Mouse (Mus musculus) urinary bladder, postnatal 14 days (tissue): Measurements from ENCODE around the gene Cyp2c37.
"Not testable (repeated sequence)": the region's sequence is repeated elsewhere in the genome, so short reads cannot be mapped to it uniquely, and the experiment has no call there.

ENCODE experiments used
- DNase-seq: peaks from one replicate; pipeline ENCODE4 v3.0.0; 2021; ENCODE audit warnings: low spot score

Gene Cyp2c37

DNA sequence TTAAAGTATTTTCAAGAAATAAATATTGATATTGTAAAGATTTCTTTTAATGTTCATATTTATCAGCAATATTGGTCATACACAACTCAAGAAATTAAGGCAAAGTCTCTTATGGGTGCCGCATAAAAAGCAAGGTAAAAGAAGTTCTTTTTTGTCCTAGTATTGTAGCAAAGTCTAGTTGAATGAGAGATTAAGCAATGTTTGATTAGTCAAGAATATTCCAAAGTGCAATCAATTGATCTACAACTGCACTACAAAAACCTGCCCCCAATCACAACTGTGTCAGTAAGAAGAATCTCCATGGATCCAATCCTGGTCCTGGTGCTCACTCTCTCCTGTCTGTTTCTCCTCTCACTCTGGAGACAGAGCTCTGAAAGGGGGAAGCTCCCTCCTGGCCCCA, at the start of gene Cyp2c37:
Gene Cyp2c37, plus strand, starts transcription at position 285 of the 400 bp plus-strand sequence.
- not testable (repeated sequence) for DNase-seq

DNA sequence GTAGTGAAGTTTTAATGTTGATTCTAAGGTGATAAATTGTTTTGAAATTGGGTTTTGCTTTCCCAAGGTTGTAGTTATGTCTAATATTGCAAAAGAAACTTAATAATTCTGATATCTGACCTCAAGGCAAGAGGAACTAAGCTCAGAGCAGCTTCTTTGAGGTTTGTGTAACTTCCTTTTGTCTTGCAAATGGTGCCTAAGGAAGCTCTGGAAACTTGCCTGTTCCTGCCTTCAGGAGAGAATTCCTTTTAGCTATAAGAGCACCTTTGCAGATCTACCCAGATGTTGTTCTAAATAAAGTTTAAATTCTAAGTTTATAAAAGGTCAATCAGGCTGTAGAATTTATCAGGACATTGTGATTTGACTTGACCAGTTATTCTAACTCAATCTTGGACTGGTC, 31.4 kb upstream of the Cyp2c37 start:
- not testable (repeated sequence) for DNase-seq

DNA sequence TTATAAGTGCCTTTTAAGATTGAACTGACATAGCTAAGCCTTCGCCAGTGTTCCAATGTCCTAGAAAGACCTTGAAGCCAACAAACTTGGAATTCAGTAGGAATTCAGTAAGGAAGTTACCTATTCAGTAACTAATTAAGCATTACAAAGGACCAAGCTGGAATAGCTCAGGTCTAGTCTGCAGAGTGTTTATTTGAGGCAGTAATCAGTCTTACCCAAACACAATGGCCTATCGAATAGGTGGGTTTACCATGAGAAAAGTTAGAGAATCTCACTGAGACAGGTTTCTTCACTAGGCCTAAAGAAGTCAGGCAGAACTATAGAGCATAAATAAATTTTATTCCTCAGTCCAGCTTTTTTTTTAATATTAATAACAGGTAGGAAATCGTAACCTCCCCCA, 21.1 kb upstream of the Cyp2c37 start:
- DNase-seq, result not testable (repeated sequence)

DNA sequence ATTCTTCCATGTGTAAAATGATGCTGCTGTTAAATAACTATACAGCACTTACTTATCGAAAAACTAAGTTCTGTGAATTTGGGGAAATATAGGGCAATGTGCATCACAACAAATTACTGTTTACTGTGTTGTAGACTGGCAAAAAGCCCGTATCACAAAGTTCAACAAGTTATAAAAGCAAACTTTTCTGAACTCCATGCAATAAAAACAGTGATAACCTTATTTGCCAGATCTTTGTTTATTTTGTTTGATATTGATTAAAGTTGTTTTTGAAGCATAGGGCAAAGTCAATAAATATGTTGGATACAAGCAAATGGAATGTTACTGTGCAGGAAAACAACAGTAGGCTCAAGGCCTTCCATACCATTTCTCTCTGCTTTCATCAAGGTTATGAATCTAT, 2.8 kb upstream of the Cyp2c37 start:
- no peak for DNase-seq
